Mouse (Mus musculus): ENCODE results near the gene Gm10065.
A peak's percentile ranks its signal among the peaks of the same experiment; 100 is the strongest.
"Not testable (repeated sequence)": the region's sequence is repeated elsewhere in the genome, so short reads cannot be mapped to it uniquely, and the experiment has no call there.

Gm10065 gene

GRCm38 (mm10) chr13:21478759-21479670 lies at the start of gene Gm10065, which contains the start of gene Zkscan4:
Gene Gm10065 (minus strand): TSS chr13:21479441.
Gene Zkscan4 (plus strand): TSS chr13:21478907.
- peak; percentile 64 for DNase-seq (ENCODE audit: low read depth, low spot score)

DNA sequence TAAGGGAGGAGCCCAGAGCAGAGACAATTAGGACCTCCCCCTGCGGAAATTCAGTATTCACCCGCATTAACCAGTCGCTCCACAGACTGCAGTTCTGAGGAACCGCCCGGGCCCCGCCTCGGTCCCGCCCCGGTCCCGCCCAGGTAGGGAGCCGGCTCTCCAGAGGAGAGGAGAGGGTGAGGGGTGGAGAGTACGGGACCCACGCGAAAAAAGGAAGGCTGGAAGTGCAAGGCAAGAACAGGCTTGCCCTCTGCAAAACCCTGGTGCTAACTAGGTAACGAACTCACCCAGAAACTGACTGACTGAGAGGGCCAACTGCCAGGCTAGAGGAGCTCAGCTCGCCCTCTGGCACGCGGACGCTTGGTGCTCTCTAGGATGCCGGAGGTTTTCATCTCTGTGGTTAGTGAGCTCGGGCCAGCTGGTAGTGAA lies 27.0 kb upstream of the Gm10065 start:
- peak; percentile 95 for DNase-seq (ENCODE audit: low read depth, low spot score)

DNA sequence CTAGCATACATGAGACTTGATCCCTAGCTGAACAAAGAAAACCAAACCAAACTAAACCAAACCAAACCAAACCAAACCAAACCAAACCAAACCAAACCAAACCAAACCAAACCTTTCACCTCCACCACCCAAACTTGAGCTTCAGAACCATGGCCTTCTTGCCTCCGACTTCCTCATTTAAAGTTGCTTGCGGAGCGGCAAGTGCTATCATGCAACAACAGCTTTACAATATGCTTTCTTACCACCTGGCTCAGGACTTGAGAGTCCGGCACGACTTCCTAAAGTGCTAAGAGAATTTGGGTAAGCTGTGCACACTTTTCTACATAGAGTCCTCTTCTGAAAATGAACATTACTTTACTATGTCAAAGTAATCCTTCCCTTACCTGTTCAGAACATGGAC lies 23.1 kb upstream of the Gm10065 start:
- no peak for DNase-seq (ENCODE audit: low read depth, low spot score)

DNA sequence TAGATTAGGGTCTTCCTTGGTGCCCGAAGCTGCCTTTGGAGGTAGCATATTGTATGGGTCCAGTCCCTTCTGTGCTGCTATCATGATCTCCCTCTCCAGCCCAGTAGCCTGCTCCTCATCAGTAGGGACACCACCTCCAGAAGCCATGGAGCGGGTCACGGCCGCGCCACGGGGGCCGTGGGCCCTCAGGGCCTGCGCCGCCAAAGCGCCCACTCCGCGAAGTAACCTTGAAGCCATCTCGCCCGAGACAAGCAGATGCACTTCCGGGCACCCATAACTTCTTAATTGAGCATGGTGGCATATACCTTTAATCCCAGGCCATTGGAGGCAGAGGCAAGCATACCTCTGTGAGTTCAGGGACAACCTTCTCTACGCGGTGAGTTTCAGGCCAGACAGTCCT lies 21.9 kb upstream of the Gm10065 start, which contains the start of gene Gm11273:
Gm11273 (minus strand) TSS at position 237 of the 400 bp plus-strand sequence.
- not testable (repeated sequence) for DNase-seq (ENCODE audit: low read depth, low spot score)

- DNase-seq (ENCODE audit: low read depth, low spot score) = no peak
These were observed 15.8 kb upstream of the Gm10065 start, which contains the start of gene AK157302 for GRCm38 (mm10) chr13:21495080-21495479. Gene AK157302 (plus strand): TSS chr13:21495223.

DNA sequence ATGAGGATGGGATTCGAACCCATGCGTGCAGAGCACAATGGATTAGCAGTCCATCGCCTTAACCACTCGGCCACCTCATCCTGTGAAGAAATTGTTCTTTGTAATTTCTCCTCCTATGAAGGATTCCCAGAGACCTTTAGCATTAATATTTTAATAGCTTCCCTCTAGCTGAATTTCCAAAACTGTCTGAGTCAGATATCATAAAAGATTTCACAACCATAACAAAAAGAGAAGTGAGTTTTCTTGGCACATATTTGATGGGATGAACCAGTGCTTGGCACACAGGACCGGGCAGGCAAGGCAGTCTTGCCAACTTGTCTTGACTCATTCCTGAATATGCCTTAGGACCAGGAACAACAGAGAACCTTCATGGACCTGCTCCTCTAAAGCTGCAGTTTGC lies 13.6 kb upstream of the Gm10065 start:
- no peak for DNase-seq (ENCODE audit: low read depth, low spot score)

DNA sequence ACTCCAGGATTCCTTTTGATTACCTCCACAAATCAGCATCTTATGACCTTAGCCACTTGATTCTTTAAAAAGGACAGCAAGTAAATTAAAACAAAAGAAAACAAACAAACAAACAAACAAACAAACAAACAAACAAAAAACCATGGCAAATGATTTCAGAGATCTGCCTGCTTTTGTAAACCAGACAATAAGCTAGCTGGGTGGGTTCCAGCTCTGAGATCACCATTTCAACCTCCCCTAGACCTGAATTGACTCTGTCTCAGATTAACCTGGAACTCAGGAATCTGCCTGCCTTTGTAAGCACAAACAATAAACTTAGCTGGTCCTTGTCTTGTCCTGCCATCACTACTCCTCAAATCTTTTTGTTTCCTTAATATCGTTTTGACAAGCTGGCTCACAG lies 7.6 kb upstream of the Gm10065 start:
- peak; percentile 61 for DNase-seq (ENCODE audit: low read depth, low spot score)

- no peak for DNase-seq (ENCODE audit: low read depth, low spot score)
These were observed 6.8 kb downstream of the Gm10065 start for GRCm38 (mm10) chr13:21472427-21472826.

DNA sequence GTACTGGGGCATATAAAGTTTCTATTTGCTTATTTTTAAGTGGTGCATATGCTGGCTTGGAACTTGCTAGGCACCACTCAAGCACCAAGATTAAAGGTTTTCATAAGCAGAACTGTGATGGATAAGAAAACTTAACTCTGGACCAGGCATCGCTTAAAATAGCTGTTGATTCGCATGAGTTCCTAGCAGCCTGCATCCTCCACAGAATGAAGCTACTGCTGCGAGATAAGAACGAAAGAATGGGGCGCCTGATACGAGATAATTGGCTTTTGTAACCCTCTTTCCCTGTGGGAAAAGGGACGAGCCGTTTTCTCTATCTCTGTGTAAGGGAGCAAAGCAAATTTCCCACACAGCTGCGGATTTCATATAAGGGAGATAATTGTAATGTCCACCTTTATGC lies 10.1 kb downstream of the Gm10065 start:
- DNase-seq (ENCODE audit: low read depth, low spot score) = no peak

GRCm38 (mm10) chr13:21468061-21469019 lies 10.9 kb downstream of the Gm10065 start, which contains the start of gene Nkapl:
Gene Nkapl (minus strand): TSS chr13:21468509.
- peak; percentile 93 for DNase-seq (ENCODE audit: low read depth, low spot score)

GRCm38 (mm10) chr13:21467336-21467735 lies 11.9 kb downstream of the Gm10065 start:
- DNase-seq (ENCODE audit: low read depth, low spot score) = no peak

DNA sequence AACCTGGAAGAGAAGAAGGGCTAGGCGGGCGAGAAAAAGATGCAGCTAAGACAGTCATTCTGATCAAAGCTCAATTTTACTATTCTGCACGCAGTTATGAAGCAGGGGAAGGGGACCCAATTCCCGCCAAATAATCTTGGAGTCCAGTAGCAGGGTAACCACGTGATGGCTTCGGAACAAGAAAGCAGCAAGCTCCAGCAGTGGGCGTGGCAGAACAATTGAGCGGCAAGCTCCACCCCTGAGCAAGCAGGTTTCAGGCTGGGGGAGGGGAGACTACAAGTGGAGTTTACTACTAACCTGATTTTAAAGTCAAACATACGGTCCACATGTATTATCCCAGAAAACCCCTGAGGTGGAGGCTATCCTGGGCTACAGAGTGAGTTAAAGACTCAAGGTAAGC lies 16.7 kb downstream of the Gm10065 start:
- peak; percentile 82 for DNase-seq (ENCODE audit: low read depth, low spot score)

- peak; percentile 96 for DNase-seq (ENCODE audit: low read depth, low spot score)
These were observed 22.9 kb downstream of the Gm10065 start for GRCm38 (mm10) chr13:21456347-21456746.

DNA sequence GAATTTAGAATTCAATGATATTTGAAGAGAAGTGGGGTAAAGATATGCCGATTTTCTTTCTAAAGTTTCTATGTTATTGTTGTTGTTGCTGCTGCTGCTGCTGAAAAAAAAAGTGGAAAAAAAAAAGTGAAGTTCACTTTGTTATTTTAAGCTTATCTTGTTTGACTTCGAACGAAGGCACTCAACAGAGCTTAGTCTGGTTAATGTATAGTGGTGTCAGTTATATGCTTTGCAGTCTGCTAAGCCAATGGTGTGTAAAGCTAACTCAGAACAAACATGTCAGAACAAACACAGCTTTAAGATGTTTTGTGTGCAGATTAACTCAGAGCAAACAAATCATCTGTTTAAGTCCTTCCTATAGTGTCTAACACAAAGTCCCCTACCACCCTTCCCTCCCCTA lies 25.1 kb downstream of the Gm10065 start:
- DNase-seq (ENCODE audit: low read depth, low spot score) = no peak

DNA sequence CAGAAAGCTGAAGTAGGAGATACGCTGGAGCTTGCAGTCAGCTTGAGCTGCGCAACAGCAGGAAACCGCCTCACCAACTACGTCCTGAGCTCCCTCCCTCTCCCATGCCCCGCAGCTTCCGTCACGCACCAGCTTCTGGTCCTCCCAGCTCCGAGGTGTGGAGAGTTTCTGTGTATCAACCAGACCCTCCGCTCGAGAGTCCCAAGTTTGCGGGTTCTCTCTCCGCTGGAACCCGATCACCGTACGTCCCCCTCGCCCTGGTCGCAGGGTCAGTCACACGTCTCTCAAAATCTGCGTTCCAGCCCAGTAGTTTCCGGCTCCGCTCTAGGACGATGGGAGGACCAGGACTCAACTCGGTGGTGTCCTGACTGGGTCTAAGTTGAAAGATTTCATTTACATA lies 25.8 kb downstream of the Gm10065 start, which contains the start of gene Zscan26:
Zscan26 (minus strand) TSS at position 282 of the 400 bp plus-strand sequence.
- peak; percentile 93 for DNase-seq (ENCODE audit: low read depth, low spot score)

- DNase-seq (ENCODE audit: low read depth, low spot score) = no peak
These were observed 26.2 kb downstream of the Gm10065 start for GRCm38 (mm10) chr13:21453042-21453441.

- no peak for DNase-seq (ENCODE audit: low read depth, low spot score)
These were observed 31.2 kb downstream of the Gm10065 start for GRCm38 (mm10) chr13:21447856-21448614.

DNA sequence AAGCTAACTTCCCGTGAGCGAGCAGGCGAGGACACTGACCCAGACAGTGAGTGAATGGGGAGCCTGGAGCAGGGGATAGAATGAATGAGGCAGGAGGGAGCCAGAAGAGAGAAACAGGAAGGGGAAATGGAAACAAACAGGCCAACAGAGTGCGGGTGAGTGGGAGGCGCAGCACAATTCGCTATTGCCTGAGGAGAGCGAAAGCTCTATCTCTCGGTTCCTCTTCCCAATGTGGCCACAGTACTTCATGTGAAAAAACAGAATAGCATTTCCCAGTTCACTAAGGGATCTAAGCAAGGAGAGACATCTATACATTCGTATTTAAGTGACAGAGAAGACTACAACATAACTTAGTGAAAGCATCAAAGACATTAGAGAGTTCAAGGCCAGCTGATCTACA lies 32.4 kb downstream of the Gm10065 start:
- DNase-seq (ENCODE audit: low read depth, low spot score) = no peak

GRCm38 (mm10) chr13:21441207-21441572 lies 38.1 kb downstream of the Gm10065 start:
- DNase-seq (ENCODE audit: low read depth, low spot score) = no peak

DNA sequence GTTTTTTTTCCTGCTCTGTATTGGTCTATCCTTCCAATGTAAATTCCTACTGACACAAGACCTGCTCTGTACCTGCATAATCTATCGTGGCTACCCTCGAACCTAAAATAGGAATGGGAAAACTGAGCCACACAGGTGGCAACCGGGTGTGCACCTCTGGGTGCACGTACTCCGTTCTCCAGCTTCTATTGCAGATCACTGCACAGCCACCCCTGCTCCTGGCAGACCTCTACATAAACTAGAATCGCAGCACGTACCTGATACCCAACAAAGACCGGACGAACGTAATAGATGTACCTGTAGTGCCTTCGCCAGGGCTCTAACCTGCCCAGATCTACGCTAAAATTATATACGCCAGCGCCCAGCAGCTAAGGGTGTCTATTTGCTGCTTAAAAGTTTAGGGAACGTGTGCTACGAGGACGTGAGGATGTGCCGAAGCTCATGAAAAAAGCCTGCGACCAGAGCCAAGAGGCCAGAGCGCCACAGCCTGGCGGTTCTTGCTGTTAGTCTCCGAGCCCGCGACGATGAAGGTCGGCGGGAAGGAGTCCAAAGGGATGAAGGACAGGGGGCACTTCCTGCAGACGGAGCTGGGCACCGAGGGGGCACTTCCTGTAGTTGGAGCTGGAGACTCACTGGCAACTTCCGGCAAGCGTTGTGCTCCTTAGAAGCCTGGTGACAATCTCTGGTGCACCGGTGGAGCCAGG lies 38.6 kb downstream of the Gm10065 start, which contains the start of gene Pgbd1:
Pgbd1 (minus strand) TSS at position 556 of the 704 bp plus-strand sequence.
- peak; percentile 83 for DNase-seq (ENCODE audit: low read depth, low spot score)
